Mouse (Mus musculus): ENCODE data around the gene Alg11.

GRCm38 (mm10) chr8:22025241-22025640 lies 35.3 kb upstream of the Alg11 start:
- TF ChIP-seq MAX (IDR thresholded peaks at IDR 0.05; ENCODE audit: low read depth): no peak
- TF ChIP-seq POLR2A (IDR thresholded peaks at IDR 0.05; ENCODE audit: insufficient read length, low read depth): no peak
- no peak for TF ChIP-seq POLR2AphosphoS2 (IDR thresholded peaks at IDR 0.05; ENCODE audit: insufficient read length, low read depth)
- TF ChIP-seq CEBPB (IDR thresholded peaks at IDR 0.05; ENCODE audit: insufficient read depth, poor library complexity, severe bottlenecking): no peak
- TF ChIP-seq TCF12 (IDR thresholded peaks at IDR 0.05; ENCODE audit: insufficient read depth, poor library complexity, severe bottlenecking): no peak

Measured in myocyte (in vitro differentiated cells).